Mouse (Mus musculus) ES-Bruce4 (cell line): ENCODE data around the gene Cul5. TPM values are rescaled to one million over a fixed set of nuclear protein-coding genes. Genes with fewer than 3 reads are reported as not detected.
A peak's percentile ranks its signal among the peaks of the same experiment; 100 is the strongest.

Experiments used
- H3K27ac ChIP-seq: 2 replicates; pipeline ENCODE4 v1.5.1; 2012; ENCODE audit warnings: low read length, inconsistent platforms; ENCODE audit not compliant: insufficient read depth
- H3K27me3 ChIP-seq: 2 replicates; pipeline ENCODE4 v1.6.1; 2012; ENCODE audit warnings: mild to moderate bottlenecking, low read length, inconsistent platforms; ENCODE audit not compliant: control insufficient read depth, poor library complexity, insufficient read depth, severe bottlenecking
- H3K36me3 ChIP-seq: 2 replicates; pipeline ENCODE4 v1.6.1; 2012; ENCODE audit warnings: inconsistent platforms, mild to moderate bottlenecking, low read length, moderate library complexity; ENCODE audit not compliant: control insufficient read depth, poor library complexity, insufficient read depth, severe bottlenecking
- H3K4me1 ChIP-seq: one replicate; pipeline ENCODE4 v1.8.1; 2011; ENCODE audit warnings: low read length; ENCODE audit not compliant: control insufficient read depth, insufficient read depth
- H3K4me3 ChIP-seq: 2 replicates; pipeline ENCODE4 v1.5.1; 2011; ENCODE audit warnings: low read depth, mild to moderate bottlenecking, low read length
- H3K9ac ChIP-seq: 2 replicates; pipeline ENCODE4 v1.6.1; 2012; ENCODE audit warnings: low read depth, mild to moderate bottlenecking, inconsistent platforms; ENCODE audit not compliant: poor library complexity, severe bottlenecking
- H3K9me3 ChIP-seq: replicated peaks from 2 replicates; pipeline ENCODE4 v1.6.1; 2012; ENCODE audit warnings: mild to moderate bottlenecking, low read length, inconsistent platforms; ENCODE audit not compliant: control insufficient read depth, poor library complexity, insufficient read depth, severe bottlenecking
- CTCF ChIP-seq: IDR thresholded peaks from one replicate; pipeline ENCODE4 v1.8.1; 2011; ENCODE audit warnings: low read depth, low read length
- EP300 ChIP-seq: IDR thresholded peaks from 2 replicates; pipeline ENCODE4 v1.6.1; 2011; ENCODE audit warnings: low read depth, low read length; ENCODE audit not compliant: insufficient read depth
- POLR2A ChIP-seq: IDR thresholded peaks from one replicate; pipeline ENCODE4 v1.8.1; 2011; ENCODE audit warnings: low read length; ENCODE audit not compliant: insufficient read depth
- polyA plus RNA-seq: library from polyadenylated mRNA; stranded (reverse); fragments of >200 nt; gene quantifications from 2 replicates; pipeline ENCODE4 v1.2.4, GENCODE M21; 2011; ENCODE audit warnings: low read depth; ENCODE audit not compliant: missing spikeins, insufficient read depth, insufficient read length

The Cul5 gene
- polyA plus RNA-seq, 1 experiment: 76.9 TPM

- H3K27me3 ChIP-seq: no peaks in the 10 kb centered on the region
- H3K9ac ChIP-seq: no peak overlapping the region
- H3K9me3 ChIP-seq: no peaks in the 10 kb centered on the region
- no peak overlapping the region for H3K4me3 ChIP-seq
- peaks cover 39% of the 10 kb centered on the region for H3K36me3 ChIP-seq
- no peak for TF ChIP-seq EP300
- no peak for TF ChIP-seq POLR2A
- no peak for TF ChIP-seq CTCF
- H3K4me1 ChIP-seq: no peaks in the 10 kb centered on the region
- H3K27ac ChIP-seq: no peak overlapping the region
Observed at GRCm38 (mm10) chr9:53575721-53576120, 94.1 kb downstream of the Cul5 start.

GRCm38 (mm10) chr9:53572516-53573307 lies 97.1 kb downstream of the Cul5 start:
- H3K9me3 ChIP-seq: no peaks in the 10 kb centered on the region

GRCm38 (mm10) chr9:53570662-53571061 lies 99.2 kb downstream of the Cul5 start:
- H3K36me3 ChIP-seq: peaks cover 60% of the 10 kb centered on the region
- no peak overlapping the region for H3K9ac ChIP-seq
- no peaks in the 10 kb centered on the region for H3K4me1 ChIP-seq
- no peaks in the 10 kb centered on the region for H3K27me3 ChIP-seq
- peak overlapping the region; percentile 89; the same call in 1 of the 2 replicates for H3K27ac ChIP-seq
- H3K4me3 ChIP-seq: no peak overlapping the region
- peak; percentile 42 for TF ChIP-seq CTCF
- TF ChIP-seq POLR2A: no peak
- H3K9me3 ChIP-seq: no peaks in the 10 kb centered on the region

More at GRCm38 (mm10) chr9:53572516-53573307, 97.1 kb downstream of the Cul5 start:
- Histone ChIP-seq H3K27me3 (no peaks in the 10 kb centered on the region), H3K27ac (no peak overlapping the region), H3K4me3 (no peak overlapping the region), H3K4me1 (no peaks in the 10 kb centered on the region), H3K9ac (no peak overlapping the region), H3K36me3 (peaks cover 48% of the 10 kb centered on the region)
- TF ChIP-seq POLR2A (no peak), EP300 (no peak)

Other genes with a start within 250 kb of the Cul5 start
- gene Atm, start 133.3 kb downstream of the Cul5 start, polyA plus RNA-seq: 43.5 and 43.9 TPM in 2 replicates
- 41.5 and 44.5 TPM in 2 replicates for gene Npat, start 133.0 kb downstream of the Cul5 start, polyA plus RNA-seq
- gene Acat1, start 59.6 kb downstream of the Cul5 start, polyA plus RNA-seq: 17.9 and 20.7 TPM in 2 replicates
- gene Rab39, start 36.2 kb upstream of the Cul5 start, polyA plus RNA-seq: 1.3 and 1.6 TPM in 2 replicates
- gene Slc35f2, start 101.5 kb upstream of the Cul5 start, polyA plus RNA-seq: 52.8 and 53.7 TPM in 2 replicates
- not detected in 2 replicates for gene Sln, start 180.2 kb upstream of the Cul5 start, polyA plus RNA-seq